In genomic region chr13:3668068-3668467, GRCm38 (mm10) we compare ENCODE assay signal across 22 mouse cellular contexts.
"Had no signal": no experiment of that assay in that cellular context is flagged by ENCODE, and none has a peak within 500 bp of the region (broad histone marks: within the 10 kb centered on the region; RNA-seq: fewer than 3 reads in every experiment).

No protein-coding gene starts in this region.

- H3K4me2 ChIP-seq: heart, embryonic 11.5 days; heart, embryonic 13.5 days; heart, embryonic 15.5 days; hindbrain, embryonic 13.5 days; hindbrain, embryonic 15.5 days; kidney, embryonic 15.5 days; limb, embryonic 13.5 days; limb, embryonic 15.5 days had no signal

- ATAC-seq: forebrain, postnatal 0 days; hindbrain, postnatal 0 days; intestine, embryonic 16.5 days had no signal

- H3K9ac ChIP-seq: forebrain, postnatal 0 days; heart, embryonic 13.5 days; heart, embryonic 15.5 days; hindbrain, embryonic 13.5 days; hindbrain, embryonic 15.5 days; kidney, embryonic 15.5 days; limb, embryonic 13.5 days; limb, embryonic 15.5 days had no signal

- DNase-seq: forebrain, postnatal 0 days; gastrocnemius, postnatal 14 days; gastrocnemius, postnatal 36 days; heart, adult 18-20 months; heart, postnatal 14 days; heart, postnatal 36 days; kidney, adult 11 months; kidney, postnatal 36 days; layer of hippocampus, adult 9-11 months; layer of hippocampus, postnatal 36 days; left cerebral cortex, postnatal 4 days had no signal

- H3K27ac ChIP-seq: heart, embryonic 15.5 days; hindbrain, embryonic 13.5 days; hindbrain, embryonic 15.5 days; hindbrain, postnatal 0 days; kidney, embryonic 15.5 days; kidney, postnatal 0 days; limb, embryonic 13.5 days; limb, embryonic 15.5 days had no signal

- H3K9me3 ChIP-seq: heart, embryonic 13.5 days; heart, embryonic 15.5 days; hindbrain, embryonic 13.5 days; hindbrain, embryonic 15.5 days; kidney, embryonic 15.5 days; limb, embryonic 15.5 days had no signal

- H3K36me3 ChIP-seq: heart, embryonic 13.5 days; heart, embryonic 15.5 days; hindbrain, embryonic 13.5 days; hindbrain, embryonic 15.5 days; kidney, embryonic 15.5 days; limb, embryonic 13.5 days; limb, embryonic 15.5 days had no signal

- H3K27me3 ChIP-seq: heart, embryonic 13.5 days; heart, embryonic 15.5 days; hindbrain, embryonic 13.5 days; hindbrain, embryonic 15.5 days; kidney, embryonic 15.5 days; limb, embryonic 13.5 days; limb, embryonic 15.5 days had no signal

- H3K4me1 ChIP-seq: heart, embryonic 13.5 days; hindbrain, embryonic 13.5 days; hindbrain, embryonic 15.5 days; kidney, embryonic 15.5 days had no signal

- H3K4me3 ChIP-seq: heart, embryonic 13.5 days; heart, embryonic 15.5 days; hindbrain, embryonic 13.5 days; hindbrain, embryonic 15.5 days; kidney, embryonic 15.5 days; limb, embryonic 13.5 days; limb, embryonic 15.5 days had no signal
